Mouse (Mus musculus): ENCODE data around the gene Wasf2. TPM values are rescaled to one million over a fixed set of nuclear protein-coding genes. Genes with fewer than 3 reads are reported as not detected.

Wasf2 gene
- 18.5 and 19.6 TPM in 2 replicates for polyA plus RNA-seq (2014; fragmentation: Nextera tagmentation; extraction: Ambion mirVana)

- Histone ChIP-seq H3K9ac (replicated peaks; ENCODE audit: low read depth, low read length) (peak within 1 kb of the TSS; percentile 79), H3K4me1 (ENCODE audit: control insufficient read depth, insufficient read depth, low read length) (peaks cover 12% of the 10 kb centered on the region; the same call in 1 of the 2 replicates), H3K27me3 (ENCODE audit: control insufficient read depth, insufficient read depth, low read length) (no peaks in the 10 kb centered on the region), H3K4me3 (ENCODE audit: low read depth, low read length) (peak within 1 kb of the TSS; percentile 92), H3K27ac (ENCODE audit: low read depth, low read length) (peak within 1 kb of the TSS; percentile 57), H3K4me2 (ENCODE audit: low read depth, low read length) (peak within 1 kb of the TSS; percentile 95), H3K9me3 (ENCODE audit: control insufficient read depth, low read length) (no peaks in the 10 kb centered on the region), H3K36me3 (ENCODE audit: control insufficient read depth, insufficient read depth, low read length) (no peaks in the 10 kb centered on the region)
- ATAC-seq (ENCODE audit: low read depth), result peak; percentile 95
- under 1% methylated on average over 65 of the region's 65 CpGs for WGBS
These were observed at the start of gene Wasf2 for GRCm38 (mm10) chr4:133129931-133130889. Gene Wasf2, plus strand, starts transcription at chr4:133130505.

- H3K4me1 ChIP-seq (ENCODE audit: control insufficient read depth, insufficient read depth, low read length), result peaks cover 25% of the 10 kb centered on the region
- no peak for ATAC-seq (ENCODE audit: low read depth)
- WGBS, result 95% methylated on average over 3 of the region's 3 CpGs
These were observed 49.4 kb upstream of the Wasf2 start for GRCm38 (mm10) chr4:133080862-133081261.

GRCm38 (mm10) chr4:133082216-133082773 lies 48.0 kb upstream of the Wasf2 start:
- no peak overlapping the region for H3K27ac ChIP-seq (ENCODE audit: low read depth, low read length)
- no peaks in the 10 kb centered on the region for H3K27me3 ChIP-seq (ENCODE audit: control insufficient read depth, insufficient read depth, low read length)
- no peak overlapping the region for H3K9ac ChIP-seq (replicated peaks; ENCODE audit: low read depth, low read length)
- H3K4me3 ChIP-seq (ENCODE audit: low read depth, low read length), result no peak overlapping the region
- peaks cover 5% of the 10 kb centered on the region; the same call in 1 of the 2 replicates for H3K36me3 ChIP-seq (ENCODE audit: control insufficient read depth, insufficient read depth, low read length)
- no peaks in the 10 kb centered on the region for H3K9me3 ChIP-seq (ENCODE audit: control insufficient read depth, low read length)
- no peak for ATAC-seq (ENCODE audit: low read depth)
- WGBS, result 90% methylated on average over 6 of the region's 6 CpGs
- no peak overlapping the region for H3K4me2 ChIP-seq (ENCODE audit: low read depth, low read length)
- peaks cover 30% of the 10 kb centered on the region for H3K4me1 ChIP-seq (ENCODE audit: control insufficient read depth, insufficient read depth, low read length)

More at GRCm38 (mm10) chr4:133080862-133081261, 49.4 kb upstream of the Wasf2 start:
- Histone ChIP-seq H3K36me3 (ENCODE audit: control insufficient read depth, insufficient read depth, low read length) (peaks cover 9% of the 10 kb centered on the region; the same call in 1 of the 2 replicates), H3K27ac (ENCODE audit: low read depth, low read length) (no peak overlapping the region), H3K4me2 (ENCODE audit: low read depth, low read length) (no peak overlapping the region), H3K4me3 (ENCODE audit: low read depth, low read length) (no peak overlapping the region), H3K27me3 (ENCODE audit: control insufficient read depth, insufficient read depth, low read length) (no peaks in the 10 kb centered on the region), H3K9me3 (ENCODE audit: control insufficient read depth, low read length) (no peaks in the 10 kb centered on the region), H3K9ac (replicated peaks; ENCODE audit: low read depth, low read length) (no peak overlapping the region)

GRCm38 (mm10) chr4:133083991-133084861 lies 46.1 kb upstream of the Wasf2 start:
- H3K4me3 ChIP-seq (ENCODE audit: low read depth, low read length), result no peak overlapping the region; the same call in 1 of the 2 replicates
- peak overlapping the region; percentile 73 for H3K27ac ChIP-seq (ENCODE audit: low read depth, low read length)
- H3K9ac ChIP-seq (replicated peaks; ENCODE audit: low read depth, low read length), result peak overlapping the region; percentile 50
- peak overlapping the region; percentile 85 for H3K4me2 ChIP-seq (ENCODE audit: low read depth, low read length)
- no peaks in the 10 kb centered on the region for H3K27me3 ChIP-seq (ENCODE audit: control insufficient read depth, insufficient read depth, low read length)
- no peaks in the 10 kb centered on the region for H3K36me3 ChIP-seq (ENCODE audit: control insufficient read depth, insufficient read depth, low read length)
- ATAC-seq (ENCODE audit: low read depth), result peak; percentile 21
- no peaks in the 10 kb centered on the region for H3K9me3 ChIP-seq (ENCODE audit: control insufficient read depth, low read length)
- peaks cover 32% of the 10 kb centered on the region for H3K4me1 ChIP-seq (ENCODE audit: control insufficient read depth, insufficient read depth, low read length)
- WGBS, result 18% methylated on average over 3 of the region's 3 CpGs

- peaks cover 38% of the 10 kb centered on the region for H3K4me1 ChIP-seq (ENCODE audit: control insufficient read depth, insufficient read depth, low read length)
- H3K4me3 ChIP-seq (ENCODE audit: low read depth, low read length), result peak overlapping the region; percentile 28
- peak overlapping the region; percentile 50 for H3K9ac ChIP-seq (replicated peaks; ENCODE audit: low read depth, low read length)
- peak overlapping the region; percentile 73 for H3K27ac ChIP-seq (ENCODE audit: low read depth, low read length)
- ATAC-seq (ENCODE audit: low read depth), result peak; percentile 51
- 1% methylated on average over 39 of the region's 53 CpGs for WGBS
- H3K36me3 ChIP-seq (ENCODE audit: control insufficient read depth, insufficient read depth, low read length), result no peaks in the 10 kb centered on the region
- no peaks in the 10 kb centered on the region for H3K27me3 ChIP-seq (ENCODE audit: control insufficient read depth, insufficient read depth, low read length)
- peak overlapping the region; percentile 85 for H3K4me2 ChIP-seq (ENCODE audit: low read depth, low read length)
- H3K9me3 ChIP-seq (ENCODE audit: control insufficient read depth, low read length), result no peaks in the 10 kb centered on the region
These were observed 45.1 kb upstream of the Wasf2 start for GRCm38 (mm10) chr4:133085011-133085782.

GRCm38 (mm10) chr4:133085783-133086342 lies 44.4 kb upstream of the Wasf2 start:
- peak overlapping the region; percentile 85 for H3K4me2 ChIP-seq (ENCODE audit: low read depth, low read length)
- H3K9ac ChIP-seq (replicated peaks; ENCODE audit: low read depth, low read length), result peak overlapping the region; percentile 28; the same call in 1 of the 2 replicates
- H3K27ac ChIP-seq (ENCODE audit: low read depth, low read length), result peak overlapping the region; percentile 73
- peak; percentile 32; the same call in 1 of the 2 replicates for ATAC-seq (ENCODE audit: low read depth)
- no peaks in the 10 kb centered on the region for H3K36me3 ChIP-seq (ENCODE audit: control insufficient read depth, insufficient read depth, low read length)
- no peaks in the 10 kb centered on the region for H3K27me3 ChIP-seq (ENCODE audit: control insufficient read depth, insufficient read depth, low read length)
- H3K4me1 ChIP-seq (ENCODE audit: control insufficient read depth, insufficient read depth, low read length), result peaks cover 44% of the 10 kb centered on the region
- WGBS, result 8% methylated on average over 12 of the region's 12 CpGs
- no peaks in the 10 kb centered on the region for H3K9me3 ChIP-seq (ENCODE audit: control insufficient read depth, low read length)
- no peak overlapping the region for H3K4me3 ChIP-seq (ENCODE audit: low read depth, low read length)

- no peak for ATAC-seq (ENCODE audit: low read depth)
- no peaks in the 10 kb centered on the region for H3K36me3 ChIP-seq (ENCODE audit: control insufficient read depth, insufficient read depth, low read length)
- no peak overlapping the region for H3K9ac ChIP-seq (replicated peaks; ENCODE audit: low read depth, low read length)
- H3K4me2 ChIP-seq (ENCODE audit: low read depth, low read length), result no peak overlapping the region
- peaks cover 52% of the 10 kb centered on the region for H3K4me1 ChIP-seq (ENCODE audit: control insufficient read depth, insufficient read depth, low read length)
- no peaks in the 10 kb centered on the region for H3K9me3 ChIP-seq (ENCODE audit: control insufficient read depth, low read length)
- no peak overlapping the region for H3K27ac ChIP-seq (ENCODE audit: low read depth, low read length)
- H3K27me3 ChIP-seq (ENCODE audit: control insufficient read depth, insufficient read depth, low read length), result no peaks in the 10 kb centered on the region
- no peak overlapping the region for H3K4me3 ChIP-seq (ENCODE audit: low read depth, low read length)
- 88% methylated on average over 6 of the region's 6 CpGs for WGBS
These were observed 43.1 kb upstream of the Wasf2 start for GRCm38 (mm10) chr4:133087177-133087714.

Data from neural tube, embryonic 14.5 days (tissue).